Mouse (Mus musculus): Measurements from ENCODE around the gene Atg4c. TPM values are rescaled to one million over a fixed set of nuclear protein-coding genes. Genes with fewer than 3 reads are reported as not detected.
A peak's percentile ranks its signal among the peaks of the same experiment; 100 is the strongest.

The Atg4c gene
- polyA plus RNA-seq (2016; fragmentation: Nextera tagmentation; extraction: Ambion mirVana), result 6.3 and 7.3 TPM in 2 replicates

- ATAC-seq, result peak; percentile 94
- Histone ChIP-seq H3K4me2 (peak within 1 kb of the TSS; percentile 76), H3K9me3 (replicated peaks) (no peaks in the 10 kb centered on the region), H3K36me3 (no peaks in the 10 kb centered on the region), H3K27ac (peak within 1 kb of the TSS; percentile 74), H3K27me3 (replicated peaks) (no peaks in the 10 kb centered on the region), H3K4me3 (peak within 1 kb of the TSS; percentile 71), H3K4me1 (peaks cover 15% of the 10 kb centered on the region), H3K9ac (peak within 1 kb of the TSS; percentile 73)
- under 1% methylated on average over 50 of the region's 50 CpGs for WGBS (ENCODE audit: insufficient replicate concordance)
Observed at GRCm38 (mm10) chr4:99193810-99194582, at the start of gene Atg4c. TSS of gene Atg4c (plus strand) at chr4:99193934.

GRCm38 (mm10) chr4:99151434-99151833, 42.3 kb upstream of the Atg4c start:
- Histone ChIP-seq H3K4me2 (no peak overlapping the region), H3K9ac (no peak overlapping the region), H3K27me3 (replicated peaks) (no peaks in the 10 kb centered on the region), H3K27ac (no peak overlapping the region), H3K4me3 (no peak overlapping the region), H3K4me1 (peaks cover 1% of the 10 kb centered on the region; the same call in 1 of the 2 replicates), H3K9me3 (replicated peaks) (no peaks in the 10 kb centered on the region), H3K36me3 (no peaks in the 10 kb centered on the region)
- no peak for ATAC-seq
- 78% methylated on average over 4 of the region's 4 CpGs for WGBS (ENCODE audit: insufficient replicate concordance)

GRCm38 (mm10) chr4:99151885-99152558, 41.7 kb upstream of the Atg4c start:
- 37% methylated on average over 4 of the region's 4 CpGs for WGBS (ENCODE audit: insufficient replicate concordance)
- no peaks in the 10 kb centered on the region for H3K9me3 ChIP-seq (replicated peaks)
- no peak overlapping the region for H3K4me3 ChIP-seq
- no peak overlapping the region for H3K9ac ChIP-seq
- no peak overlapping the region for H3K27ac ChIP-seq
- H3K4me1 ChIP-seq, result peaks cover 7% of the 10 kb centered on the region
- H3K36me3 ChIP-seq, result no peaks in the 10 kb centered on the region
- H3K27me3 ChIP-seq (replicated peaks), result no peaks in the 10 kb centered on the region
- ATAC-seq, result no peak
- no peak overlapping the region for H3K4me2 ChIP-seq

GRCm38 (mm10) chr4:99156641-99157307, 37.0 kb upstream of the Atg4c start:
- 34% methylated on average over 11 of the region's 11 CpGs for WGBS (ENCODE audit: insufficient replicate concordance)

GRCm38 (mm10) chr4:99158495-99158894, 35.2 kb upstream of the Atg4c start:
- WGBS (ENCODE audit: insufficient replicate concordance), result 62% methylated on average over 5 of the region's 5 CpGs
- H3K9me3 ChIP-seq (replicated peaks), result no peaks in the 10 kb centered on the region
- no peak overlapping the region for H3K9ac ChIP-seq
- no peak overlapping the region for H3K4me3 ChIP-seq
- H3K36me3 ChIP-seq, result no peaks in the 10 kb centered on the region
- peaks cover 8% of the 10 kb centered on the region for H3K4me1 ChIP-seq
- no peak overlapping the region for H3K27ac ChIP-seq
- ATAC-seq, result no peak
- no peak overlapping the region for H3K4me2 ChIP-seq
- H3K27me3 ChIP-seq (replicated peaks), result peaks cover 22% of the 10 kb centered on the region

More at GRCm38 (mm10) chr4:99156641-99157307, 37.0 kb upstream of the Atg4c start:
- no peak for ATAC-seq
- Histone ChIP-seq H3K4me2 (no peak overlapping the region), H3K36me3 (no peaks in the 10 kb centered on the region), H3K4me3 (no peak overlapping the region), H3K27ac (no peak overlapping the region), H3K9me3 (replicated peaks) (no peaks in the 10 kb centered on the region), H3K9ac (no peak overlapping the region), H3K27me3 (replicated peaks) (peaks cover 11% of the 10 kb centered on the region), H3K4me1 (peaks cover 8% of the 10 kb centered on the region)

- WGBS (ENCODE audit: insufficient replicate concordance), result 36% methylated on average over 3 of the region's 3 CpGs
Observed at GRCm38 (mm10) chr4:99160414-99160813, 33.3 kb upstream of the Atg4c start.

GRCm38 (mm10) chr4:99160899-99161298, 32.8 kb upstream of the Atg4c start:
- Histone ChIP-seq H3K36me3 (no peaks in the 10 kb centered on the region), H3K9ac (no peak overlapping the region), H3K4me3 (no peak overlapping the region), H3K4me2 (no peak overlapping the region), H3K27me3 (replicated peaks) (peaks cover 40% of the 10 kb centered on the region), H3K4me1 (peaks cover 8% of the 10 kb centered on the region), H3K9me3 (replicated peaks) (no peaks in the 10 kb centered on the region), H3K27ac (no peak overlapping the region)
- ATAC-seq, result no peak
- WGBS (ENCODE audit: insufficient replicate concordance), result 50% methylated on average over 5 of the region's 5 CpGs

More at GRCm38 (mm10) chr4:99160414-99160813, 33.3 kb upstream of the Atg4c start:
- peaks cover 8% of the 10 kb centered on the region for H3K4me1 ChIP-seq
- H3K9me3 ChIP-seq (replicated peaks), result no peaks in the 10 kb centered on the region
- H3K36me3 ChIP-seq, result no peaks in the 10 kb centered on the region
- ATAC-seq, result no peak
- H3K4me3 ChIP-seq, result no peak overlapping the region
- no peak overlapping the region for H3K4me2 ChIP-seq
- peaks cover 35% of the 10 kb centered on the region for H3K27me3 ChIP-seq (replicated peaks)
- no peak overlapping the region for H3K27ac ChIP-seq
- no peak overlapping the region for H3K9ac ChIP-seq

GRCm38 (mm10) chr4:99161457-99161971, 32.2 kb upstream of the Atg4c start:
- H3K27ac ChIP-seq, result no peak overlapping the region
- no peak overlapping the region for H3K9ac ChIP-seq
- no peak overlapping the region for H3K4me2 ChIP-seq
- no peaks in the 10 kb centered on the region for H3K9me3 ChIP-seq (replicated peaks)
- no peak for ATAC-seq
- peaks cover 44% of the 10 kb centered on the region for H3K27me3 ChIP-seq (replicated peaks)
- H3K36me3 ChIP-seq, result no peaks in the 10 kb centered on the region
- H3K4me1 ChIP-seq, result peaks cover 6% of the 10 kb centered on the region
- 37% methylated on average over 6 of the region's 6 CpGs for WGBS (ENCODE audit: insufficient replicate concordance)
- H3K4me3 ChIP-seq, result no peak overlapping the region

GRCm38 (mm10) chr4:99163001-99163400, 30.7 kb upstream of the Atg4c start:
- H3K4me3 ChIP-seq, result no peak overlapping the region
- no peak overlapping the region for H3K27ac ChIP-seq
- H3K9me3 ChIP-seq (replicated peaks), result no peaks in the 10 kb centered on the region
- H3K4me1 ChIP-seq, result no peaks in the 10 kb centered on the region
- no peak overlapping the region for H3K4me2 ChIP-seq
- no peak for ATAC-seq
- no peak overlapping the region for H3K9ac ChIP-seq
- peaks cover 44% of the 10 kb centered on the region for H3K27me3 ChIP-seq (replicated peaks)
- WGBS (ENCODE audit: insufficient replicate concordance), result 59% methylated on average over 9 of the region's 9 CpGs
- H3K36me3 ChIP-seq, result no peaks in the 10 kb centered on the region

GRCm38 (mm10) chr4:99163547-99163946, 30.2 kb upstream of the Atg4c start:
- Histone ChIP-seq H3K4me3 (no peak overlapping the region), H3K36me3 (no peaks in the 10 kb centered on the region), H3K9me3 (replicated peaks) (no peaks in the 10 kb centered on the region), H3K27me3 (replicated peaks) (peaks cover 44% of the 10 kb centered on the region), H3K27ac (no peak overlapping the region), H3K4me1 (no peaks in the 10 kb centered on the region), H3K9ac (no peak overlapping the region), H3K4me2 (no peak overlapping the region)
- WGBS (ENCODE audit: insufficient replicate concordance), result 14% methylated on average over 4 of the region's 4 CpGs
- ATAC-seq, result no peak

GRCm38 (mm10) chr4:99168869-99169268, 24.9 kb upstream of the Atg4c start:
- no peak overlapping the region for H3K9ac ChIP-seq
- 64% methylated on average over 5 of the region's 5 CpGs for WGBS (ENCODE audit: insufficient replicate concordance)
- no peak overlapping the region for H3K27ac ChIP-seq
- no peaks in the 10 kb centered on the region for H3K36me3 ChIP-seq
- no peak overlapping the region for H3K4me3 ChIP-seq
- peaks cover 23% of the 10 kb centered on the region for H3K27me3 ChIP-seq (replicated peaks)
- H3K9me3 ChIP-seq (replicated peaks), result no peaks in the 10 kb centered on the region
- H3K4me2 ChIP-seq, result no peak overlapping the region
- ATAC-seq, result no peak
- H3K4me1 ChIP-seq, result no peaks in the 10 kb centered on the region

- no peak overlapping the region for H3K9ac ChIP-seq
- H3K27me3 ChIP-seq (replicated peaks), result 0 out of 2 replicates have a peak, but pooled peaks cover 4% of the 10 kb centered on the region
- H3K27ac ChIP-seq, result no peak overlapping the region
- no peak overlapping the region for H3K4me3 ChIP-seq
- no peak for ATAC-seq
- H3K4me1 ChIP-seq, result no peaks in the 10 kb centered on the region
- no peak overlapping the region for H3K4me2 ChIP-seq
- H3K9me3 ChIP-seq (replicated peaks), result no peaks in the 10 kb centered on the region
- 67% methylated on average over 7 of the region's 7 CpGs for WGBS (ENCODE audit: insufficient replicate concordance)
- no peaks in the 10 kb centered on the region for H3K36me3 ChIP-seq
Observed at GRCm38 (mm10) chr4:99174265-99174664, 19.5 kb upstream of the Atg4c start.
